8 mouse cellular contexts compared by ENCODE assay signal in the genomic region with DNA sequence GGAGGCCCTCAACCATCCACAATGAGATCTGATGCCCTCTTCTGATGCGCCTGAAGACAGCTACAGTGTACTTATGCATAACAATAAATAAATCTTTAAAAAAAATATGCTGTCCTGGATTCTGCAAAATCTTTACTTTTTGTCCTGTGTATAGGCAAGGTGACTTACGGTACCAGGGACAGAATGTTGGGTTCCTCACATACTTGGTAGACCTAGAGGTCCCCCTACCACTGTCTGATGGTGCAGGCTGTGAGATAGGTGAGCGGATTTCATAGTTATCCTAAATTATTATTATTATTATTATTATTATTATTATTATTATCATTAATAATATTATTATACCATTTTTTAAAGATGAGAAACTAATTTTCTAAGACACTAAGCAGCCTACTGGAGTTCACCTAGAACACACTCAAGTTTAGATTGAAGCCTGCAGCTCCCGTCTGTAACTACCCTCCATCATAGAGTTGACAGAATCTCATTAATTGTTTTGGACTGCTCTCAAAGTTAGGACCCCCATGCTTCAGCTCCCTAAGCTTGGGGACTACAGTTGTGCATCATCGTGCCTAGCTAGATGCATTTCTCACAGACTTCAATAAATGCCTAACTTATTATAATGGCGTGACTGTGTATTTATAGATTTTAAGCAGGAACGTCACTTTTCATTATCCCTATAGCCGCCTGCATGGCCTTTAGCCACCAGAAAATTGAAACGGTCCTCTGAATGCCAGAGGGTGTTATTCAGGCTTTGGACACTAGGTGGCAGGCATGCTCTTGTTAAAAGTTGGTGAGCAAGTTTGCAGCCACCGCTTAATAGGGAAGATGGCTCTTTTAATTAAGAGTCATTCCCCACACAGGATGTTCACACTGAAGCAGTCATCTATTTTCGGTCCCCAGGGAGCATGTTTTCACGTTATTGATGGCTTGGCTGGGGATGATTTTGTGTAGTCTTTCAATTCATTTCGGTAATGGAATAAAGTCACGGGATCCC.
DNase-seq lines count a peak whose midpoint lies in the region; ATAC-seq and TF ChIP-seq lines count a peak whose summit lies in the region.

No protein-coding gene starts in this region.

- TF ChIP-seq POLR2A in brain, embryonic 14.5 days (IDR thresholded peaks at IDR 0.05; ENCODE audit: borderline replicate concordance, extremely low read depth, insufficient read depth, insufficient read length, poor library complexity, severe bottlenecking): no peak

- no peaks in the 10 kb centered on the region for H3K27me3 ChIP-seq in intestine, postnatal 0 days (replicated peaks; ENCODE audit: control insufficient read depth, insufficient read depth, low read length)
- H3K27me3 ChIP-seq in intestine, embryonic 16.5 days (replicated peaks; ENCODE audit: control insufficient read depth, insufficient read depth, low read length): no peaks in the 10 kb centered on the region
- no peaks in the 10 kb centered on the region for H3K27me3 ChIP-seq in forebrain, embryonic 13.5 days
- H3K27me3 ChIP-seq in limb, embryonic 11.5 days (ENCODE audit: control insufficient read depth, insufficient read depth, low read length): no peaks in the 10 kb centered on the region

- no peak overlapping the region for H3K4me3 ChIP-seq in intestine, postnatal 0 days (ENCODE audit: low read depth, low read length)
- no peak overlapping the region for H3K4me3 ChIP-seq in intestine, embryonic 16.5 days (ENCODE audit: low read length)
- H3K4me3 ChIP-seq in forebrain, embryonic 13.5 days: no peak overlapping the region
- H3K4me3 ChIP-seq in limb, embryonic 11.5 days (ENCODE audit: low read depth, low read length): no peak overlapping the region

- no peaks in the 10 kb centered on the region for H3K4me1 ChIP-seq in intestine, postnatal 0 days (replicated peaks; ENCODE audit: control insufficient read depth, insufficient read depth, low read length)
- H3K4me1 ChIP-seq in intestine, embryonic 16.5 days (ENCODE audit: control insufficient read depth, insufficient read depth, low read length): no peaks in the 10 kb centered on the region
- peaks cover 10% of the 10 kb centered on the region; the same call in 1 of the 2 replicates for H3K4me1 ChIP-seq in forebrain, embryonic 13.5 days
- H3K4me1 ChIP-seq in limb, embryonic 11.5 days (ENCODE audit: control insufficient read depth, insufficient read depth, low read length): no peaks in the 10 kb centered on the region

- no peak overlapping the region for H3K4me2 ChIP-seq in intestine, postnatal 0 days (replicated peaks; ENCODE audit: low read depth)
- H3K4me2 ChIP-seq in intestine, embryonic 16.5 days (ENCODE audit: low read depth, low read length): no peak overlapping the region
- H3K4me2 ChIP-seq in forebrain, embryonic 13.5 days: no peak overlapping the region
- no peak overlapping the region for H3K4me2 ChIP-seq in limb, embryonic 11.5 days (ENCODE audit: low read depth, severe bottlenecking)

- H3K27ac ChIP-seq in intestine, postnatal 0 days (ENCODE audit: low read depth, low read length): no peak overlapping the region
- H3K27ac ChIP-seq in intestine, embryonic 16.5 days (ENCODE audit: low read length): no peak overlapping the region
- H3K27ac ChIP-seq in forebrain, embryonic 13.5 days: no peak overlapping the region
- no peak overlapping the region for H3K27ac ChIP-seq in limb, embryonic 11.5 days (replicated peaks; ENCODE audit: low read depth, low read length)

- H3K36me3 ChIP-seq in intestine, postnatal 0 days (ENCODE audit: control insufficient read depth, insufficient read depth): no peaks in the 10 kb centered on the region
- H3K36me3 ChIP-seq in intestine, embryonic 16.5 days (ENCODE audit: control insufficient read depth, insufficient read depth, low read length): no peaks in the 10 kb centered on the region
- no peaks in the 10 kb centered on the region for H3K36me3 ChIP-seq in forebrain, embryonic 13.5 days (ENCODE audit: poor library complexity, severe bottlenecking)
- no peaks in the 10 kb centered on the region for H3K36me3 ChIP-seq in limb, embryonic 11.5 days (ENCODE audit: control insufficient read depth, insufficient read depth, low read length)

- no peak for ATAC-seq in intestine, postnatal 0 days
- ATAC-seq in intestine, embryonic 16.5 days: no peak
- ATAC-seq in forebrain, embryonic 13.5 days: peak; percentile 34
- no peak for ATAC-seq in limb, embryonic 11.5 days (ENCODE audit: insufficient number of reproducible peaks, low FRiP score, low TSS enrichment, low read depth)

- WGBS in intestine, postnatal 0 days: 40% methylated on average over 14 of the region's 14 CpGs
- 41% methylated on average over 14 of the region's 14 CpGs for WGBS in intestine, embryonic 16.5 days
- WGBS in forebrain, embryonic 13.5 days: 43% methylated on average over 14 of the region's 14 CpGs
- WGBS in limb, embryonic 11.5 days: 46% methylated on average over 14 of the region's 14 CpGs

- DNase-seq in brain, embryonic 14.5 days (ENCODE audit: low read depth): peak; percentile 87
- DNase-seq in induced T-regulatory cell, adult 2 months (ENCODE audit: low read depth): peak; percentile 73
- peak; percentile 86 for DNase-seq in limb, embryonic 11.5 days (ENCODE audit: low spot score)
- peak; percentile 80 for DNase-seq in neural tube, embryonic 10.5 days (ENCODE audit: extremely low spot score, low spot score)
- DNase-seq in testis, postnatal 10 days (ENCODE audit: low spot score): peak; percentile 82

- H3K9ac ChIP-seq in intestine, postnatal 0 days (ENCODE audit: low read depth, low read length): no peak overlapping the region
- H3K9ac ChIP-seq in intestine, embryonic 16.5 days (ENCODE audit: low read depth, low read length): no peak overlapping the region
- H3K9ac ChIP-seq in forebrain, embryonic 13.5 days: no peak overlapping the region
- H3K9ac ChIP-seq in limb, embryonic 11.5 days (ENCODE audit: low read length): no peak overlapping the region

- no peaks in the 10 kb centered on the region for H3K9me3 ChIP-seq in intestine, postnatal 0 days (ENCODE audit: control insufficient read depth)
- H3K9me3 ChIP-seq in intestine, embryonic 16.5 days (ENCODE audit: control insufficient read depth, low read length): no peaks in the 10 kb centered on the region
- H3K9me3 ChIP-seq in forebrain, embryonic 13.5 days (replicated peaks): no peaks in the 10 kb centered on the region
- no peaks in the 10 kb centered on the region for H3K9me3 ChIP-seq in limb, embryonic 11.5 days (ENCODE audit: control insufficient read depth, low read length)

- TF ChIP-seq CTCF in intestine, postnatal 0 days (IDR thresholded peaks at IDR 0.05; ENCODE audit: low read depth): peak; percentile 84
- peak; percentile 88 for TF ChIP-seq CTCF in brain, embryonic 14.5 days (IDR thresholded peaks at IDR 0.05; ENCODE audit: borderline replicate concordance, extremely low read depth, insufficient read depth, insufficient read length)
